Mouse (Mus musculus): ENCODE data around the gene Acpp. TPM values are rescaled to one million over a fixed set of nuclear protein-coding genes. Genes with fewer than 3 reads are reported as not detected.

Gene Acpp
- total RNA-seq (2023): 1 to 10 TPM; 3.7 to 6.5 TPM

DNA sequence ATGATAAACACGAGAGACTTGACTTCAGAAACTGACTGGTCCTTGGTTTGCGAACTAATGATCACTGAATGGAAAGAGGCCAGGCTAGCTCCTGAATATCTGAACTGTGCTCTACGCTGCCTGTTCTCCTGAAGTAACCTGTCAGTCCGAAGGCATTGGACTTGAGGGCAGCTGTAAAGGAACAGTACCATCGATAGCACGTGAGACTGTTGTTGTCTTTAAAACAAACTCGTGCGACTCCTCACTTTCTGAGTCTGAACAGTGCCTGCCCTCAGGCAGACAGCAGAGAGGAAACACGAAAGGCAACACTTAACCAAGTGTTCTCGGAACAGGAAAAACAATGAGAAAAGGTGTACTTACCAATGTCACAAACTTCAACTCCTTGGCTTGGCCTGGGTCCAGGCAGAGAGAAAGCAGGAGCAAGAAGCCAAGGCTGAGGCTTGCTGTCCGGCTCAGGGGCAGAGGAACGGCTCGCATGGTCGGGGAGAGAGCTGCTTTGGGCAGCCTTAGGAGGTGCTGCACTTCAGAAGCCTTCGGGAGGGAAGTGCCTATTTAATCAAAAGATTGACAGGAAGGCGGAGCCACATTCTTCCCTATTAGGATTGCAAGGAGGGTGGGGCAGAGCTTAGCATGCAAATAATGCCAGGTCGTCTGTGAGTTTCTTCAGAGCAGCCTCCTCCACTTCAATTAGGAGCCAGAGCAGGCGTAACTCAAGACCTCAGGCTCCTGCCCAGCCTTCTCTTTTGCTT, at the start of gene Acpp:
Gene Acpp (minus strand): TSS at position 566 of the 749 bp plus-strand sequence.

DNA sequence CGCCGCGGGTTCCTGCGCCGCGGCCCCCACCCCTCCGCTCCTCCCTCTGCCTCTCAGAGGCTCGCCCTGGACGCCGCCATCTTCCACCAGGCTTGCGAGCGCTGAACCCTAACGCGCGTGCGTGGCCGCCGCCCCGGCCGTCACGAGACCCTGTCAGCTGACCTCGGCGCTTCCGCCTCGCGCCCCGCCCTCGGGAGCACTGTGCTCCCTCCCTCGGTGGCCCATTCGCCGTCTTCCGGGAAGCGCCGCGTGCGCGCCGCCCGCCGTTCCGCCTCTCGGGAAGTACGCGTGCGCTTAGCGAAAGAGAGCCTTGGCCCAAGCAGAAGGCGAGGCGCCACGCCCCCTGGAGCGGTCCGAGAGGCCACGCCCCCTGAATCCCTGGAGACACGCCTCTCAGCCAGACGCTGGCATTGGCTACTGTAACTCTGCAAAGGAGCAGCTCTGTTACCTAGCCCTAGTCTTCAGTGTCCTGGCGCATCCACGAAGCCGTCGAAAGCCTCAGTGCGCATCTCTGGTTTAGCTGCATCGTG, 74.7 kb downstream of the Acpp start, which contains the start of gene Dnajc13:
Gene Dnajc13 (minus strand): TSS at position 108 of the 530 bp plus-strand sequence.

Other genes with a start within 250 kb of the Acpp start
- not detected for gene Ackr4, start 210.8 kb downstream of the Acpp start, total RNA-seq (2023)
- 10 to 100 TPM; 77.1 to 77.5 TPM for gene Dnajc13, start 74.8 kb downstream of the Acpp start, total RNA-seq (2023)
- gene Cpne4, start 209.5 kb upstream of the Acpp start, total RNA-seq (2023): 1 to 10 TPM; 2.4 to 5.6 TPM

All from monocyte, adult 59 days (primary cell).